Mouse (Mus musculus) liver, embryonic 12.5 days (tissue): Measurements from ENCODE around the gene B3galt4. TPM values are rescaled to one million over a fixed set of nuclear protein-coding genes. Genes with fewer than 3 reads are reported as not detected.
"Not testable (repeated sequence)": the region's sequence is repeated elsewhere in the genome, so short reads cannot be mapped to it uniquely, and the experiment has no call there.

ENCODE experiments used
- ATAC-seq: fragments of 200-750 bp; cut with Nextera tagmentation; 2 replicates; pipeline ENCODE4 v1.8.0; 2017; ENCODE audit warnings: moderate number of reproducible peaks, mild to moderate bottlenecking, moderate library complexity
- H3K27ac ChIP-seq: fragments of 300-500 bp; sonication (generic); 2 replicates; pipeline ENCODE4 v1.5.1; 2016; ENCODE audit warnings: mild to moderate bottlenecking
- H3K27me3 ChIP-seq: fragments of 300-500 bp; sonication (generic); replicated peaks from 2 replicates; pipeline ENCODE4 v1.6.1; 2016; ENCODE audit warnings: mild to moderate bottlenecking, moderate library complexity
- H3K36me3 ChIP-seq: fragments of 300-500 bp; sonication (generic); 2 replicates; pipeline ENCODE4 v1.6.1; 2016; ENCODE audit warnings: mild to moderate bottlenecking, moderate library complexity
- H3K4me1 ChIP-seq: fragments of 300-500 bp; sonication (generic); 2 replicates; pipeline ENCODE4 v1.6.1; 2016
- H3K4me2 ChIP-seq: fragments of 300-500 bp; sonication (generic); 2 replicates; pipeline ENCODE4 v1.6.1; 2016; ENCODE audit warnings: mild to moderate bottlenecking, moderate library complexity
- H3K4me3 ChIP-seq: fragments of 300-500 bp; sonication (generic); 2 replicates; pipeline ENCODE4 v1.5.1; 2016; ENCODE audit warnings: mild to moderate bottlenecking, moderate library complexity
- H3K9ac ChIP-seq: fragments of 300-500 bp; sonication (generic); 2 replicates; pipeline ENCODE4 v1.6.1; 2016; ENCODE audit warnings: mild to moderate bottlenecking, moderate library complexity
- H3K9me3 ChIP-seq: fragments of 300-500 bp; sonication (generic); replicated peaks from 2 replicates; pipeline ENCODE4 v1.6.1; 2016; ENCODE audit warnings: mild to moderate bottlenecking, moderate library complexity
- WGBS: fragments of 180-500 bp; shearing (Covaris S2); methylation state at CpG from one replicate; pipeline ENCODE4 v1.1.7; 2016; ENCODE audit not compliant: insufficient replicate concordance; 5-methylcytosine and 5-hydroxymethylcytosine counted together
- polyA plus RNA-seq: library from polyadenylated mRNA; unstranded; fragments of >200 nt; fragmentation: Nextera tagmentation; extraction: Ambion mirVana; gene quantifications from 2 replicates; pipeline ENCODE4 v1.2.1, GENCODE M21; 2016

Gene B3galt4
- polyA plus RNA-seq, 1 experiment from 2014 or later = 2.6 TPM

DNA sequence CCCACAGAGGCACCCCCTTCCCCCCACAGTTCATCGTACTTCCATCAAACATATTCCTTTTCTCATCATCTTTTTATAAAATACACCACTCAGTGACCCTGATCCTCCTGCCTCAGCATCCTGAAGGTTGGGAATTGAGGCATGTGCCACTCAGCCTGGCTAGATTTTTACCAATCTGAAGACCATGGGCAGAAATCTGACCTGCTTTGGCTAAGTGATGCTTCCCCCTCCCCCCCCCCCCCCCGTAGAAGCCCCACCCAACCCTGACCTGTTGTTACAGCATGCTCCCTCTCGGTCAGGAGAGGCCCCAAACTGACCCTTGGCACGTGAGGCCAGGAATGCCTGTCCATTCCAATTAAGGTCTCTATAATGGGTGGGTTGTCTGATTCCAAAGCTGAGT lies 46.5 kb downstream of the B3galt4 start, which contains the start of gene Platr17:
Gene Platr17, plus strand, starts transcription at position 301 of the 400 bp plus-strand sequence.
- Histone ChIP-seq H3K27ac (peak within 1 kb of the TSS; percentile 70), H3K4me1 (peaks cover 72% of the 10 kb centered on the region), H3K4me2 (peak within 1 kb of the TSS; percentile 20; the same call in 1 of the 2 replicates)
- H3K27me3 ChIP-seq, H3K36me3 ChIP-seq, H3K9ac ChIP-seq, ATAC-seq, H3K4me3 ChIP-seq, H3K9me3 ChIP-seq: not testable (repeated sequence)
- 29% methylated on average over 4 of the region's 4 CpGs for WGBS

- H3K4me3 ChIP-seq, H3K27me3 ChIP-seq, H3K9ac ChIP-seq, H3K9me3 ChIP-seq, H3K4me2 ChIP-seq, ATAC-seq, H3K36me3 ChIP-seq: not testable (repeated sequence)
- peak overlapping the region; percentile 70 for H3K27ac ChIP-seq
- H3K4me1 ChIP-seq = peaks cover 79% of the 10 kb centered on the region
- 61% methylated on average over 6 of the region's 6 CpGs for WGBS
Measured at GRCm38 (mm10) chr17:33903911-33904651, 47.2 kb downstream of the B3galt4 start.

DNA sequence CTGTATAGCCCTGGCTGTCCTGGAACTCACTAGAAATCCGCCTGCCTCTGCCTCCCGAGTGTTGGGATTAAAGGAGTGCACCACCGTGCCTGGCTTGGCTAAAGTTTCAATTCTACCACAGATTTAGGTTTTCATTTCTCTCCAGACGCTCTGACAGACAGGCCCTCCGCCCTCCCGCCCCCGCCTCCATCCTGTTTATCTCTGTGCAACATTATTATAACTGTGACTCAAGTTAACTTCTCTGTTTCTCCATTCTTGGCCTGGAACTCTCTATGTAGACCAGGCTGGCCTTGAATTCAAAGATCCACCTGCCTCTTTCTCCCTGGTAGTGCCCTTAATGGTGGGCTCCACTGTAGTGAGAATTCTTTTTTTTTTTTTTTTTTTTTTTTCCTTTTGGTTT lies 48.8 kb downstream of the B3galt4 start:
- Histone ChIP-seq H3K36me3 (no peaks in the 10 kb centered on the region), H3K27ac (peak overlapping the region; percentile 70), H3K4me1 (peaks cover 82% of the 10 kb centered on the region), H3K4me3 (no peak overlapping the region), H3K27me3 (no peaks in the 10 kb centered on the region), H3K4me2 (peak overlapping the region; percentile 37), H3K9ac (no peak overlapping the region; the same call in 1 of the 2 replicates), H3K9me3 (no peaks in the 10 kb centered on the region)
- 19% methylated on average over 7 of the region's 7 CpGs for WGBS
- ATAC-seq = no peak

DNA sequence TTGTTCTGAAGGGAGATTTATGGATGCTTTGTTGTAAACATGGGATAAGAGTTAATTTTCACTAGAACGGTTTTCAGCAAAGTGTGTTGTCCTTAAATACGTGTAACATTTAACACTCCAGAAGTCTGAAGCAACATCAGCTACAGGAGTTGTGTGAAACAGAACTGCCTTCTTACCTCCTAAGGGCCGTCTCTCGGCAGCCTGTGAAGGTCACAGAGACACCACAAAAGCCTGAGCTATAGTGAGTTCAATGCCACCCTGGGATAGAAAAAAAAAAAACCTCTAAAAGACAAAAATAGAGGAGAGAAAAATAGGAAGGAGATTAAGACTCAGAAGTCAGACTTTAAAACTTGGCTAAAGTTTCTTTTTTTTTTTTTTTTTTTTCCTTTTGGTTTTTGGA lies 49.2 kb downstream of the B3galt4 start:
- Histone ChIP-seq H3K36me3 (no peaks in the 10 kb centered on the region), H3K4me1 (peaks cover 81% of the 10 kb centered on the region), H3K4me3 (no peak overlapping the region), H3K27ac (peak overlapping the region; percentile 59), H3K9ac (0 out of 2 replicates have a peak overlapping the region, but pooled peaks have one; percentile 9), H3K4me2 (peak overlapping the region; percentile 37), H3K27me3 (no peaks in the 10 kb centered on the region), H3K9me3 (no peaks in the 10 kb centered on the region)
- ATAC-seq = no peak
- WGBS = 65% methylated on average over 4 of the region's 4 CpGs

DNA sequence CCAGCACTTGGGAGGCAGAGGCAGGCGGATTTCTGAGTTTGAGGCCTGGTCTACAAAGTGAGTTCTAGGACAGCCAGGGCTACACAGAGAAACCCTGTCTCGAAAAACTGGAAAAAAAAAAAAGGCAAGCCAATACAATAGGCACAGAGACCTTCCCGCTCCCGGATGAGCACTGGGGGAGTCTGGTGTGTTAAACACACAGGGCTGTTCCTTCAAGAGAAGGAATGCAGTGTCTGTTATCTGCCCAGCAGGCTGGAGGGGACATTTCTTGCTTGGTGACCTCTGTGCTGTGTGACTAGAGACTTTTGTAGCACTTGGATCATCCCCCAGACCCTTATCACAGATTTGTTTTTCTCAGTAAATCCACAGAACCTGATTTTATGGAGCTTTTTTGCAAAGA lies 49.6 kb downstream of the B3galt4 start:
- peaks cover 81% of the 10 kb centered on the region for H3K4me1 ChIP-seq

DNA sequence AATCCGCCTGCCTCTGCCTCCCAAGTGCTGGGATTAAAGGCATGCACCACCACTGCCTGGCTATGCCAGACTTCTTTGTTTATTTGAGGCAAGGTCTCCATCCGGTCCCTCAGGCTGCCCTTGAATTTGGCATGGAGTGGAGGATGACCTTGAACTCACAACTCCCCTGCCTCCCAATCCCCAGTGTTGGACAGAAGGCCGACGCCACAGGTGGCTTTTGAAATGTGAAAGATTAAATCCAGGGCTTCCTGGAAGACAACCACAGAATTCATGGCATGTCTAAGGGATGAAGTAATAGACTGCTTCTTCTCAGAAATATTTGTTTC lies 50.3 kb downstream of the B3galt4 start:
- Histone ChIP-seq H3K4me1 (peaks cover 81% of the 10 kb centered on the region), H3K9ac (no peak overlapping the region), H3K36me3 (no peaks in the 10 kb centered on the region), H3K27ac (peak overlapping the region; percentile 91), H3K9me3 (no peaks in the 10 kb centered on the region), H3K4me3 (no peak overlapping the region), H3K27me3 (no peaks in the 10 kb centered on the region), H3K4me2 (no peak overlapping the region)
- no peak for ATAC-seq
- WGBS = 78% methylated on average over 4 of the region's 4 CpGs

More for the DNA sequence above, 49.6 kb downstream of the B3galt4 start:
- Histone ChIP-seq H3K27me3 (no peaks in the 10 kb centered on the region), H3K4me3 (no peak overlapping the region), H3K36me3 (no peaks in the 10 kb centered on the region), H3K4me2 (no peak overlapping the region), H3K9me3 (no peaks in the 10 kb centered on the region), H3K9ac (no peak overlapping the region), H3K27ac (peak overlapping the region; percentile 59)
- WGBS = 67% methylated on average over 4 of the region's 4 CpGs
- no peak for ATAC-seq

DNA sequence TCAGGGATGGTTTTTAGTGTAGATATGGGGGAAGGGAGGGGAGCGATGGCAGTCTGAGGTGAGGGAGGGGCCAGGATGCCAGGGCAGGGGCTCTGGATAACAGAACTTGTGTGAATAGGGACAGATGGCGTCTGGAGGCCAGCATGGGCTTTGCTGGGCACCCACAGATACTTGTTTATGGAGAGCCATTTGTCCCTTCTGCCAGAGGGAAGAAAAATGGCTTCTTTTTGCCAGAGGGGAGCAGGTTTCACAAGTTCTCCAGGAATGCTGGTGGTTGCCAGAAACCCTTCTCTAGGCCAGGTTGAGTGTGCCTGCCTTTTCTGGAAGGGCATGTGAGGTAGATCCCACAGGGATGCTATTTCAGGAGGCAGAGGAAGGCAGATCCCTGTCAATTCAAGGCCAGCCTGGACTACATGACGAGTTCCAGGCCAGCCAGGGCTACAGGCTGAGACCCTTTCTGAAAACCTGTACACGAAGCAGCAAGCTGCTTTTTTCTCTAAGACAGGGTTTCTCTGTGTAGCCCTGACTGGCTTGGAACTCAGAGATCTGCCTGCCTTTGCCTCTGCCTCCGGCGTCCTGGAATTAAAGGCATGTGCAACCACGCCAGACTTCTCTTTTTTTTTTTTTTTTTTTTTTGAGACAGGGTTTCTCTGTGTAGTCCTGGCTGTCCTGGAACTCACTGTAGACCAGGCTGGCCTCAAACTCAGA lies 50.9 kb downstream of the B3galt4 start:
- Histone ChIP-seq H3K9me3 (no peaks in the 10 kb centered on the region), H3K27ac (peak overlapping the region; percentile 91), H3K36me3 (no peaks in the 10 kb centered on the region), H3K4me1 (peaks cover 81% of the 10 kb centered on the region), H3K9ac (peak overlapping the region; percentile 46), H3K4me3 (no peak overlapping the region), H3K27me3 (no peaks in the 10 kb centered on the region), H3K4me2 (peak overlapping the region; percentile 35)
- WGBS = 58% methylated on average over 7 of the region's 7 CpGs
- peak; percentile 35 for ATAC-seq

Other genes with a start within 250 kb of the B3galt4 start
- gene March2, start 232.8 kb downstream of the B3galt4 start, polyA plus RNA-seq = 196 and 205 TPM in 2 replicates
- 147 and 169 TPM in 2 replicates for gene Rab11b, start 191.0 kb downstream of the B3galt4 start, polyA plus RNA-seq
- gene Angptl4, start 169.7 kb downstream of the B3galt4 start, polyA plus RNA-seq = 17.3 and 21.0 TPM in 2 replicates
- gene Kank3, start 141.0 kb downstream of the B3galt4 start, polyA plus RNA-seq = 12.6 and 13.2 TPM in 2 replicates
- gene Rps28, start 126.9 kb downstream of the B3galt4 start, polyA plus RNA-seq = 689 and 715 TPM in 2 replicates
- 296 and 311 TPM in 2 replicates for gene Ndufa7, start 126.9 kb downstream of the B3galt4 start, polyA plus RNA-seq
- 22.2 and 24.1 TPM in 2 replicates for gene Cd320, start 108.4 kb downstream of the B3galt4 start, polyA plus RNA-seq
- gene Gm7029, start 77.7 kb downstream of the B3galt4 start, polyA plus RNA-seq = not detected in 2 replicates
- 4.8 and 6.0 TPM in 2 replicates for gene Kifc1, start 60.8 kb downstream of the B3galt4 start, polyA plus RNA-seq
- 0.51 and 0.78 TPM in 2 replicates for gene Platr17, start 46.4 kb downstream of the B3galt4 start, polyA plus RNA-seq
- 33.4 and 37.1 TPM in 2 replicates for gene Daxx, start 42.1 kb downstream of the B3galt4 start, polyA plus RNA-seq
- 29.4 and 30.1 TPM in 2 replicates for gene Tapbp, start 35.6 kb downstream of the B3galt4 start, polyA plus RNA-seq
- gene Zbtb22, start 35.6 kb downstream of the B3galt4 start, polyA plus RNA-seq = 13.6 and 14.8 TPM in 2 replicates
- gene Rgl2, start 21.9 kb downstream of the B3galt4 start, polyA plus RNA-seq = 17.3 and 18.4 TPM in 2 replicates
- 164 and 177 TPM in 2 replicates for gene Pfdn6, start 11.1 kb downstream of the B3galt4 start, polyA plus RNA-seq
- gene Wdr46, start 10.8 kb downstream of the B3galt4 start, polyA plus RNA-seq = 49.4 and 52.7 TPM in 2 replicates
- 41.1 and 43.5 TPM in 2 replicates for gene Vps52, start 4.3 kb upstream of the B3galt4 start, polyA plus RNA-seq
- 1,396 and 1,433 TPM in 2 replicates for gene Rps18, start 4.5 kb upstream of the B3galt4 start, polyA plus RNA-seq
- gene H2-K1, start 48.9 kb upstream of the B3galt4 start, polyA plus RNA-seq = 82.1 and 83.5 TPM in 2 replicates
- gene Ring1, start 73.2 kb upstream of the B3galt4 start, polyA plus RNA-seq = 10.6 and 10.7 TPM in 2 replicates
- gene H2-Ke6, start 76.6 kb upstream of the B3galt4 start, polyA plus RNA-seq = 33.2 and 36.1 TPM in 2 replicates
- gene Slc39a7, start 80.2 kb upstream of the B3galt4 start, polyA plus RNA-seq = 91.7 and 96.0 TPM in 2 replicates
- 29.2 and 31.3 TPM in 2 replicates for gene Rxrb, start 80.3 kb upstream of the B3galt4 start, polyA plus RNA-seq
- 0.37 and 0.54 TPM in 2 replicates for gene Col11a2, start 87.9 kb upstream of the B3galt4 start, polyA plus RNA-seq
- 0.37 and 0.56 TPM in 2 replicates for gene H2-Oa, start 140.9 kb upstream of the B3galt4 start, polyA plus RNA-seq
- gene H2-DMa, start 168.1 kb upstream of the B3galt4 start, polyA plus RNA-seq = 3.1 and 4.3 TPM in 2 replicates
- gene Brd2, start 171.1 kb upstream of the B3galt4 start, polyA plus RNA-seq = 59.9 and 66.1 TPM in 2 replicates
- gene H2-DMb2, start 191.8 kb upstream of the B3galt4 start, polyA plus RNA-seq = 0.30 and 0.35 TPM in 2 replicates
- gene H2-DMb1, start 201.6 kb upstream of the B3galt4 start, polyA plus RNA-seq = 0.21 and 0.45 TPM in 2 replicates
- gene Tap1, start 236.1 kb upstream of the B3galt4 start, polyA plus RNA-seq = 2.3 and 2.6 TPM in 2 replicates
- gene Psmb9, start 236.3 kb upstream of the B3galt4 start, polyA plus RNA-seq = 4.5 and 5.0 TPM in 2 replicates
- 12.5 and 13.5 TPM in 2 replicates for gene Psmb8, start 246.2 kb upstream of the B3galt4 start, polyA plus RNA-seq